Mouse (Mus musculus) liver, postnatal 0 days (tissue): Measurements from ENCODE around the gene Ankrd39. TPM values are rescaled to one million over a fixed set of nuclear protein-coding genes. Genes with fewer than 3 reads are reported as not detected.

ENCODE experiments used
- ATAC-seq: fragments of 200-750 bp; cut with Nextera tagmentation; 2 replicates; pipeline ENCODE4 v1.8.0; 2017; ENCODE audit warnings: mild to moderate bottlenecking, moderate library complexity
- DNase-seq: peaks from one replicate; pipeline ENCODE4 v3.0.0-alpha.2; 2016
- H3K27ac ChIP-seq: fragments of 300-500 bp; sonication (generic); 2 replicates; pipeline ENCODE4 v1.5.1; 2014; ENCODE audit warnings: antibody characterized with exemption, moderate library complexity, mild to moderate bottlenecking, low read depth
- H3K27me3 ChIP-seq: fragments of 300-500 bp; sonication (generic); 2 replicates; pipeline ENCODE4 v1.6.1; 2014; ENCODE audit warnings: low read length, control low read depth, mixed read lengths; ENCODE audit not compliant: insufficient read depth
- H3K36me3 ChIP-seq: fragments of 300-500 bp; sonication (generic); replicated peaks from 2 replicates; pipeline ENCODE4 v1.6.1; 2014; ENCODE audit warnings: mild to moderate bottlenecking, control low read depth, low read length, moderate library complexity, mixed read lengths; ENCODE audit not compliant: insufficient read depth
- H3K4me1 ChIP-seq: fragments of 300-500 bp; sonication (generic); 2 replicates; pipeline ENCODE4 v1.6.1; 2014; ENCODE audit warnings: antibody characterized with exemption, mild to moderate bottlenecking, control low read depth; ENCODE audit not compliant: insufficient read depth
- H3K4me2 ChIP-seq: fragments of 300-500 bp; sonication (generic); 2 replicates; pipeline ENCODE4 v1.6.1; 2014; ENCODE audit warnings: low read depth, mild to moderate bottlenecking, low read length, moderate library complexity, mixed read lengths
- H3K4me3 ChIP-seq: fragments of 300-500 bp; sonication (generic); 2 replicates; pipeline ENCODE4 v1.5.1; 2014; ENCODE audit warnings: low read depth, low read length
- H3K9ac ChIP-seq: fragments of 300-500 bp; sonication (generic); replicated peaks from 2 replicates; pipeline ENCODE4 v1.6.1; 2014; ENCODE audit warnings: mild to moderate bottlenecking, moderate library complexity
- H3K9me3 ChIP-seq: fragments of 300-500 bp; sonication (generic); 2 replicates; pipeline ENCODE4 v1.6.1; 2016; ENCODE audit warnings: mild to moderate bottlenecking, control low read depth, low read length, mixed read lengths
- CTCF ChIP-seq: sonication (generic); IDR thresholded peaks from 2 replicates; pipeline ENCODE4 v1.5.1; 2016; ENCODE audit warnings: antibody characterized with exemption, low read depth
- EP300 ChIP-seq: IDR thresholded peaks from 2 replicates; pipeline ENCODE4 v1.6.1; 2016; ENCODE audit warnings: antibody characterized with exemption, low read depth, mild to moderate bottlenecking
- WGBS: fragments of 180-500 bp; shearing (Covaris S2); extraction: QIAGEN DNeasy Blood & Tissue Kit; methylation state at CpG from one replicate; pipeline ENCODE4 v1.1.7; 2014; ENCODE audit not compliant: insufficient replicate concordance; 5-methylcytosine and 5-hydroxymethylcytosine counted together
- polyA plus RNA-seq: library from polyadenylated mRNA; unstranded; fragments of >200 nt; fragmentation: Nextera tagmentation; extraction: Ambion mirVana; gene quantifications from 2 replicates; pipeline ENCODE4 v1.2.1, GENCODE M21; 2015

Gene Ankrd39
- polyA plus RNA-seq, 1 experiment from 2014 or later: 7.4 TPM

- Histone ChIP-seq H3K27me3 (no peaks in the 10 kb centered on the region), H3K36me3 (no peaks in the 10 kb centered on the region), H3K9me3 (no peaks in the 10 kb centered on the region), H3K4me1 (peaks cover 4% of the 10 kb centered on the region; the same call in 1 of the 2 replicates), H3K4me2 (no peak overlapping the region), H3K9ac (no peak overlapping the region), H3K27ac (no peak overlapping the region), H3K4me3 (no peak overlapping the region)
- ATAC-seq: no peak
- no peak for DNase-seq
- TF ChIP-seq EP300: no peak
- no peak for TF ChIP-seq CTCF
- 65% methylated on average over 6 of the region's 6 CpGs for WGBS
Observed at GRCm38 (mm10) chr1:36589486-36589885, 42.2 kb upstream of the Ankrd39 start.

GRCm38 (mm10) chr1:36588476-36589450 is 41.5 kb upstream of the Ankrd39 start:
- H3K27ac ChIP-seq: no peak overlapping the region
- no peaks in the 10 kb centered on the region for H3K36me3 ChIP-seq
- H3K4me3 ChIP-seq: no peak overlapping the region
- DNase-seq (no peak), ATAC-seq (no peak)
- no peaks in the 10 kb centered on the region for H3K9me3 ChIP-seq
- H3K9ac ChIP-seq: no peak overlapping the region
- no peaks in the 10 kb centered on the region for H3K27me3 ChIP-seq
- TF ChIP-seq EP300: no peak
- no peak for TF ChIP-seq CTCF
- peaks cover 4% of the 10 kb centered on the region; the same call in 1 of the 2 replicates for H3K4me1 ChIP-seq
- 63% methylated on average over 13 of the region's 13 CpGs for WGBS
- no peak overlapping the region for H3K4me2 ChIP-seq

GRCm38 (mm10) chr1:36587860-36588259 is 40.6 kb upstream of the Ankrd39 start:
- ATAC-seq: no peak
- no peak overlapping the region for H3K9ac ChIP-seq
- no peak for DNase-seq
- no peak overlapping the region for H3K4me2 ChIP-seq
- no peaks in the 10 kb centered on the region for H3K27me3 ChIP-seq
- H3K36me3 ChIP-seq: no peaks in the 10 kb centered on the region
- peaks cover 4% of the 10 kb centered on the region; the same call in 1 of the 2 replicates for H3K4me1 ChIP-seq
- no peak overlapping the region for H3K4me3 ChIP-seq
- WGBS: 88% methylated on average over 6 of the region's 6 CpGs
- H3K9me3 ChIP-seq: no peaks in the 10 kb centered on the region
- TF ChIP-seq CTCF: no peak
- no peak overlapping the region for H3K27ac ChIP-seq

GRCm38 (mm10) chr1:36586288-36586687 is 39.0 kb upstream of the Ankrd39 start:
- ATAC-seq (no peak), DNase-seq (no peak)
- 71% methylated on average over 4 of the region's 4 CpGs for WGBS
- Histone ChIP-seq H3K27me3 (no peaks in the 10 kb centered on the region), H3K4me3 (no peak overlapping the region), H3K4me2 (no peak overlapping the region), H3K9me3 (no peaks in the 10 kb centered on the region), H3K9ac (no peak overlapping the region), H3K27ac (no peak overlapping the region), H3K4me1 (peaks cover 4% of the 10 kb centered on the region; the same call in 1 of the 2 replicates), H3K36me3 (no peaks in the 10 kb centered on the region)
- no peak for TF ChIP-seq CTCF
- no peak for TF ChIP-seq EP300

- TF ChIP-seq EP300 (no peak), CTCF (no peak)
- 73% methylated on average over 8 of the region's 8 CpGs for WGBS
- no peak overlapping the region for H3K4me2 ChIP-seq
- ATAC-seq: no peak
- H3K9me3 ChIP-seq: no peaks in the 10 kb centered on the region
- H3K27me3 ChIP-seq: no peaks in the 10 kb centered on the region
- no peak overlapping the region for H3K4me3 ChIP-seq
- H3K27ac ChIP-seq: no peak overlapping the region
- no peaks in the 10 kb centered on the region for H3K36me3 ChIP-seq
- H3K9ac ChIP-seq: no peak overlapping the region
- no peak for DNase-seq
- peaks cover 13% of the 10 kb centered on the region for H3K4me1 ChIP-seq
Observed at GRCm38 (mm10) chr1:36583408-36584116, 36.3 kb upstream of the Ankrd39 start.

GRCm38 (mm10) chr1:36582211-36582610 is 35.0 kb upstream of the Ankrd39 start:
- Histone ChIP-seq H3K27me3 (0 out of 2 replicates have a peak, but pooled peaks cover 2% of the 10 kb centered on the region), H3K9me3 (no peaks in the 10 kb centered on the region), H3K4me3 (no peak overlapping the region), H3K4me1 (peaks cover 13% of the 10 kb centered on the region), H3K4me2 (no peak overlapping the region), H3K9ac (no peak overlapping the region), H3K27ac (no peak overlapping the region), H3K36me3 (no peaks in the 10 kb centered on the region)
- WGBS: 56% methylated on average over 8 of the region's 8 CpGs
- ATAC-seq: no peak
- DNase-seq: no peak
- no peak for TF ChIP-seq CTCF
- TF ChIP-seq EP300: no peak
